Mouse (Mus musculus) MEL (cell line): ENCODE measurements around the gene Aim2. TPM values are rescaled to one million over a fixed set of nuclear protein-coding genes. Genes with fewer than 3 reads are reported as not detected.
A peak's percentile ranks its signal among the peaks of the same experiment; 100 is the strongest.

Experiments used
- DNase-seq: peaks from one replicate; pipeline ENCODE4 v3.0.0; 2011; ENCODE audit warnings: low read depth, low spot score
- H3K27ac ChIP-seq: 2 replicates; pipeline ENCODE4 v1.5.1; 2012; ENCODE audit warnings: low read depth, mild to moderate bottlenecking, control low read depth, low read length, moderate library complexity; ENCODE audit not compliant: control insufficient read depth
- H3K27me3 ChIP-seq, 2 experiments: fragments of 150-350 bp in 1 of 2; sonication (generic) in 1 of 2; 2 replicates each; pipeline ENCODE4 v1.6.1; 2012; ENCODE audit warnings: low read length in 2 of 2, mild to moderate bottlenecking in 2 of 2, improper control_type of control experiment in 1 of 2, moderate library complexity in 1 of 2; ENCODE audit not compliant: insufficient read depth in 2 of 2, control insufficient read depth in 1 of 2
- H3K36me3 ChIP-seq, 2 experiments: 2 replicates each; pipeline ENCODE4 v1.6.1; 2012 to 2014; ENCODE audit warnings: low read length in 2 of 2, improper control_type of control experiment in 1 of 2, inconsistent platforms in 1 of 2, mild to moderate bottlenecking in 1 of 2; ENCODE audit not compliant: insufficient read depth in 2 of 2, control insufficient read depth in 1 of 2
- H3K4me1 ChIP-seq, 2 experiments: fragments of 150-350 bp in 1 of 2; sonication (generic) in 1 of 2; 2 replicates each; pipeline ENCODE4 v1.6.1; 2012; ENCODE audit warnings: low read length in 2 of 2, improper control_type of control experiment in 1 of 2, mild to moderate bottlenecking in 1 of 2; ENCODE audit not compliant: insufficient read depth in 2 of 2, control insufficient read depth in 1 of 2
- H3K4me3 ChIP-seq, 2 experiments: fragments of 150-350 bp in 1 of 2; sonication (generic) in 1 of 2; 2 replicates each; pipeline ENCODE4 v1.5.1; 2012; ENCODE audit warnings: low read depth in 2 of 2, low read length in 2 of 2, mild to moderate bottlenecking in 2 of 2, moderate library complexity in 2 of 2, control low read depth in 1 of 2, improper control_type of control experiment in 1 of 2; ENCODE audit not compliant: control insufficient read depth in 1 of 2, insufficient read depth in 1 of 2
- H3K79me2 ChIP-seq: 2 replicates; pipeline ENCODE4 v1.6.1; 2012; ENCODE audit warnings: mild to moderate bottlenecking, low read length, moderate library complexity; ENCODE audit not compliant: control insufficient read depth, poor library complexity, insufficient read depth
- H3K9ac ChIP-seq: 2 replicates; pipeline ENCODE4 v1.6.1; 2012; ENCODE audit warnings: low read depth, mild to moderate bottlenecking, control low read depth, low read length, moderate library complexity; ENCODE audit not compliant: control insufficient read depth, poor library complexity, severe bottlenecking
- H3K9me3 ChIP-seq: fragments of 150-350 bp; sonication (generic); replicated peaks from 2 replicates; pipeline ENCODE4 v1.6.1; 2012; ENCODE audit warnings: mild to moderate bottlenecking, low read length, improper control_type of control experiment, moderate library complexity; ENCODE audit not compliant: insufficient read depth
- BHLHE40 ChIP-seq: IDR thresholded peaks from 2 replicates; pipeline ENCODE4 v1.6.1; 2012; ENCODE audit warnings: low read depth, mild to moderate bottlenecking, inconsistent platforms, low read length, improper control_type of control experiment, borderline replicate concordance
- CHD1 ChIP-seq: IDR thresholded peaks from 2 replicates; pipeline ENCODE4 v1.6.1; 2012; ENCODE audit warnings: low read depth, mild to moderate bottlenecking, inconsistent platforms, low read length, improper control_type of control experiment
- CHD2 ChIP-seq: IDR thresholded peaks from 2 replicates; pipeline ENCODE4 v1.6.1; 2011; ENCODE audit warnings: low read length, improper control_type of control experiment
- CTCF ChIP-seq, 3 experiments: IDR thresholded peaks in 2 of 3; conservative IDR thresholded peaks in 1 of 3; 2 replicates each; pipeline ENCODE4 v1.5.1; 2011 to 2012; ENCODE audit warnings: low read length in 3 of 3, low read depth in 2 of 3, mild to moderate bottlenecking in 2 of 3, improper control_type of control experiment in 1 of 3, inconsistent platforms in 1 of 3, mixed read lengths in 1 of 3, moderate library complexity in 1 of 3; ENCODE audit not compliant: control insufficient read depth in 1 of 3, insufficient read depth in 1 of 3, poor library complexity in 1 of 3, severe bottlenecking in 1 of 3
- E2F4 ChIP-seq: IDR thresholded peaks from 2 replicates; pipeline ENCODE4 v1.6.1; 2011; ENCODE audit warnings: low read depth, low read length, improper control_type of control experiment, borderline replicate concordance
- EP300 ChIP-seq, 2 experiments: IDR thresholded peaks; 2 replicates each; pipeline ENCODE4 v1.6.1; 2011; ENCODE audit warnings: improper control_type of control experiment in 2 of 2, low read length in 2 of 2, low read depth in 1 of 2, mild to moderate bottlenecking in 1 of 2
- ETS1 ChIP-seq: IDR thresholded peaks from 2 replicates; pipeline ENCODE4 v1.6.1; 2012; ENCODE audit warnings: low read depth, mild to moderate bottlenecking, inconsistent platforms, low read length, improper control_type of control experiment, moderate library complexity
- GABPA ChIP-seq: IDR thresholded peaks from 2 replicates; pipeline ENCODE4 v1.6.1; 2012; ENCODE audit warnings: low read depth, mild to moderate bottlenecking, inconsistent platforms, low read length, improper control_type of control experiment, moderate library complexity
- GATA1 ChIP-seq: IDR thresholded peaks from 2 replicates; pipeline ENCODE4 v1.6.1; 2011; ENCODE audit warnings: low read depth, low read length, improper control_type of control experiment
- HCFC1 ChIP-seq: IDR thresholded peaks from 2 replicates; pipeline ENCODE4 v1.6.1; 2012; ENCODE audit warnings: low read depth, mild to moderate bottlenecking, inconsistent platforms, low read length, improper control_type of control experiment, moderate library complexity
- JUND ChIP-seq: IDR thresholded peaks from 2 replicates; pipeline ENCODE4 v1.6.1; 2011; ENCODE audit warnings: low read depth, mild to moderate bottlenecking, improper control_type of control experiment, low read length
- KAT2A ChIP-seq: conservative IDR thresholded peaks from 2 replicates; pipeline ENCODE4 v1.6.1; 2012; ENCODE audit warnings: low read depth, low read length, improper control_type of control experiment, inconsistent platforms
- MAFK ChIP-seq: IDR thresholded peaks from 2 replicates; pipeline ENCODE4 v1.6.1; 2011; ENCODE audit warnings: low read depth, mild to moderate bottlenecking, low read length, improper control_type of control experiment, borderline replicate concordance
- MEF2A ChIP-seq: IDR thresholded peaks from 2 replicates; pipeline ENCODE4 v1.6.1; 2014; ENCODE audit warnings: low read depth, mild to moderate bottlenecking, inconsistent platforms, low read length, improper control_type of control experiment; ENCODE audit not compliant: poor library complexity, insufficient replicate concordance, severe bottlenecking; ENCODE audit errors: extremely low read depth
- MYB ChIP-seq: IDR thresholded peaks from 2 replicates; pipeline ENCODE4 v1.6.1; 2011; ENCODE audit warnings: mild to moderate bottlenecking, low read depth, low read length, improper control_type of control experiment
- MYC ChIP-seq: IDR thresholded peaks from 2 replicates; pipeline ENCODE4 v1.6.1; 2011; ENCODE audit warnings: low read depth, mild to moderate bottlenecking, low read length, improper control_type of control experiment, moderate library complexity
- NELFE ChIP-seq: IDR thresholded peaks from 2 replicates; pipeline ENCODE4 v1.6.1; 2011; ENCODE audit warnings: low read depth, low read length, improper control_type of control experiment
- POLR2AphosphoS2 ChIP-seq: IDR thresholded peaks from 2 replicates; pipeline ENCODE4 v1.6.1; 2011; ENCODE audit warnings: low read length, improper control_type of control experiment
- RAD21 ChIP-seq: IDR thresholded peaks from 2 replicates; pipeline ENCODE4 v1.6.1; 2011; ENCODE audit warnings: mild to moderate bottlenecking, low read depth, low read length, improper control_type of control experiment
- RCOR1 ChIP-seq: IDR thresholded peaks from 2 replicates; pipeline ENCODE4 v1.6.1; 2012; ENCODE audit warnings: low read depth, mild to moderate bottlenecking, inconsistent platforms, low read length, improper control_type of control experiment
- SIN3A ChIP-seq: IDR thresholded peaks from 2 replicates; pipeline ENCODE4 v1.6.1; 2012; ENCODE audit warnings: low read length, improper control_type of control experiment, inconsistent platforms
- SMC3 ChIP-seq: IDR thresholded peaks from 2 replicates; pipeline ENCODE4 v1.6.1; 2011; ENCODE audit warnings: low read depth, low read length, improper control_type of control experiment
- TAL1 ChIP-seq: IDR thresholded peaks from 2 replicates; pipeline ENCODE4 v1.6.1; 2012; ENCODE audit warnings: mild to moderate bottlenecking, inconsistent platforms, low read length, moderate library complexity, mixed read lengths
- TBP ChIP-seq: IDR thresholded peaks from 2 replicates; pipeline ENCODE4 v1.8.0; 2011; ENCODE audit warnings: low read depth, low read length, improper control_type of control experiment
- TCF12 ChIP-seq: IDR thresholded peaks from 2 replicates; pipeline ENCODE4 v1.6.1; 2014; ENCODE audit warnings: low read depth, mild to moderate bottlenecking, inconsistent platforms, low read length, improper control_type of control experiment, moderate library complexity
- USF1 ChIP-seq: IDR thresholded peaks from 2 replicates; pipeline ENCODE4 v1.6.1; 2014; ENCODE audit warnings: low read depth, mild to moderate bottlenecking, inconsistent platforms, low read length, improper control_type of control experiment, moderate library complexity
- USF2 ChIP-seq, 2 experiments: IDR thresholded peaks; 2 replicates each; pipeline ENCODE4 v1.6.1; 2011 to 2012; ENCODE audit warnings: improper control_type of control experiment in 2 of 2, low read length in 2 of 2, borderline replicate concordance in 1 of 2, inconsistent platforms in 1 of 2, low read depth in 1 of 2, mild to moderate bottlenecking in 1 of 2; ENCODE audit not compliant: insufficient read depth in 1 of 2
- ZKSCAN1 ChIP-seq: IDR thresholded peaks from 2 replicates; pipeline ENCODE4 v1.6.1; 2012; ENCODE audit warnings: low read depth, mild to moderate bottlenecking, inconsistent platforms, low read length, improper control_type of control experiment, moderate library complexity
- polyA plus RNA-seq, 2 experiments: library from polyadenylated mRNA; stranded (reverse) in 1 of 2; unstranded in 1 of 2; fragments of >175 nt in 1 of 2; fragments of >200 nt in 1 of 2; gene quantifications; 2 replicates each; pipeline versions ENCODE4 v1.2.1 to v1.2.4; 2012; ENCODE audit warnings: low replicate concordance in 2 of 2, low read depth in 1 of 2; ENCODE audit not compliant: insufficient read length in 2 of 2, insufficient read depth in 1 of 2, missing spikeins in 1 of 2
- total RNA-seq: library from RNA; depleted of rRNA; stranded (reverse); fragments of 300-350 nt; gene quantifications from 2 replicates; pipeline ENCODE4 v1.2.3, GENCODE M21; 2012

Aim2 gene
- total and polyA plus RNA-seq, 3 experiments = 2.3 to 9.1 TPM; not detected in 1

GRCm38 (mm10) chr1:173326552-173326951, 24.1 kb upstream of the Aim2 start:
- Histone ChIP-seq H3K4me3 (no peak overlapping the region), H3K79me2 (no peaks in the 10 kb centered on the region), H3K36me3 (peaks cover 0 to 49% of the 10 kb centered on the region in 2 experiments; a peak in 2 of 4 replicates), H3K4me1 (peaks cover 47 to 57% of the 10 kb centered on the region in 2 experiments), H3K27ac (peak overlapping the region; percentile 18; the same call in 1 of the 2 replicates), H3K9ac (no peak overlapping the region), H3K9me3 (no peaks in the 10 kb centered on the region), H3K27me3 (no peaks in the 10 kb centered on the region)
- TF ChIP-seq TCF12 (0 out of 2 replicates have a peak, but pooled peaks have one; percentile 5), EP300 (IDR thresholded peaks at IDR 0.05; ENCODE audit: low read depth in 1 of 2, low read length in 2 of 2) (no peak), MYB (no peak), RCOR1 (peak; percentile 57; the same call in 1 of the 2 replicates), ETS1 (0 out of 2 replicates have a peak, but pooled peaks have one; percentile 40), JUND (no peak), BHLHE40 (no peak), ZKSCAN1 (no peak), POLR2AphosphoS2 (no peak), E2F4 (no peak), SMC3 (no peak), GATA1 (peak; percentile 20; the same call in 1 of the 2 replicates), MYC (no peak), TAL1 (no peak), NELFE (no peak), TBP (no peak), USF2 (IDR thresholded peaks at IDR 0.05; ENCODE audit: borderline replicate concordance in 1 of 2, insufficient read depth in 1 of 2, low read depth in 1 of 2, low read length in 2 of 2) (no peak)
- peak; percentile 60 for DNase-seq

- TF ChIP-seq SIN3A (no peak), GABPA (no peak), E2F4 (no peak), RAD21 (no peak), TCF12 (no peak), KAT2A (no peak), CHD2 (no peak), MAFK (no peak), NELFE (no peak), CHD1 (no peak), RCOR1 (no peak), ETS1 (no peak), HCFC1 (no peak), TAL1 (no peak), USF1 (no peak), BHLHE40 (no peak), CTCF (IDR thresholded peaks at IDR 0.05 in 2 of 3, conservative IDR thresholded peaks at IDR 0.05 in 1 of 3; ENCODE audit: control insufficient read depth in 1 of 3, insufficient read depth in 1 of 3, low read depth in 2 of 3, low read length in 3 of 3, poor library complexity in 1 of 3, severe bottlenecking in 1 of 3) (no peak), MEF2A (no peak)
- Histone ChIP-seq H3K9ac (no peak overlapping the region), H3K4me3 (no peak overlapping the region), H3K27ac (no peak overlapping the region), H3K4me1 (peaks cover 36 to 51% of the 10 kb centered on the region in 2 experiments), H3K36me3 (peaks cover 0 to 39% of the 10 kb centered on the region in 2 experiments; a peak in 2 of 4 replicates), H3K79me2 (no peaks in the 10 kb centered on the region), H3K9me3 (no peaks in the 10 kb centered on the region), H3K27me3 (no peaks in the 10 kb centered on the region)
- no peak for DNase-seq
Observed at GRCm38 (mm10) chr1:173328446-173328845, 22.2 kb upstream of the Aim2 start.
